Mouse (Mus musculus): Measurements from ENCODE around the gene Tedc1. TPM values are rescaled to one million over a fixed set of nuclear protein-coding genes. Genes with fewer than 3 reads are reported as not detected.

Gene Tedc1
- total and polyA plus RNA-seq, 2 experiments = 0.09 to 0.15 TPM

DNA sequence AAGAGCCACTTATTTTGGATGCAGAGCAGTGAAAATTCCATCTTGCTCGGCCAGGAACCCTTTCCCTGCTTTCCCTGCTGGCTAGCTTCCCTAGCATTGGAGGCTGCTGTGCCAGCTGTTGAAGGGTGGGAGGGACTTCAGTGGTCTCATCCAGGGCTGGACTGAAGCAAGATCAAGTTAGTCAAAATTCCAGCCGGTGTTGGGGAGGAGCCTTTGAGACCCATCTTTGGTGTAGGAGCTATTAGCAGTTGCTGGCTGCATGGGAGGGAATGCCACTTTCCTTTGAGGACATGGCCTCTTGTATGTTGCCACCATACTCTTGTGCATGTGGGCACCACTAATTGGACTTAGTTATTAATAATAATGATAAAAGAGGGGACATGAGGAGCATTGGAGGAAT is 57.0 kb downstream of the Tedc1 start:
- no peak overlapping the region for H3K4me3 ChIP-seq (ENCODE audit: insufficient read depth, low read depth, low read length)
- H3K27ac ChIP-seq (replicated peaks; ENCODE audit: insufficient read depth, low read depth, low read length) = no peak overlapping the region
- no peaks in the 10 kb centered on the region for H3K36me3 ChIP-seq (ENCODE audit: control insufficient read depth, insufficient read depth, low read length)
- H3K27me3 ChIP-seq (ENCODE audit: control insufficient read depth, insufficient read depth, low read length) = no peaks in the 10 kb centered on the region
- H3K9ac ChIP-seq (ENCODE audit: low read depth, low read length) = no peak overlapping the region
- H3K4me1 ChIP-seq (ENCODE audit: control insufficient read depth, insufficient read depth, low read length) = no peaks in the 10 kb centered on the region
- no peaks in the 10 kb centered on the region for H3K79me2 ChIP-seq (ENCODE audit: control insufficient read depth, insufficient read depth, low read length)
- no peak for DNase-seq (ENCODE audit: extremely low read depth, low read depth, low spot score)
- TF ChIP-seq POLR2A (IDR thresholded peaks at IDR 0.05; ENCODE audit: extremely low read depth, insufficient read depth, low read length) (no peak), CTCF (IDR thresholded peaks at IDR 0.05; ENCODE audit: low read depth, low read length) (no peak)
- 66% methylated on average over 2 of the region's 2 CpGs for WGBS

DNA sequence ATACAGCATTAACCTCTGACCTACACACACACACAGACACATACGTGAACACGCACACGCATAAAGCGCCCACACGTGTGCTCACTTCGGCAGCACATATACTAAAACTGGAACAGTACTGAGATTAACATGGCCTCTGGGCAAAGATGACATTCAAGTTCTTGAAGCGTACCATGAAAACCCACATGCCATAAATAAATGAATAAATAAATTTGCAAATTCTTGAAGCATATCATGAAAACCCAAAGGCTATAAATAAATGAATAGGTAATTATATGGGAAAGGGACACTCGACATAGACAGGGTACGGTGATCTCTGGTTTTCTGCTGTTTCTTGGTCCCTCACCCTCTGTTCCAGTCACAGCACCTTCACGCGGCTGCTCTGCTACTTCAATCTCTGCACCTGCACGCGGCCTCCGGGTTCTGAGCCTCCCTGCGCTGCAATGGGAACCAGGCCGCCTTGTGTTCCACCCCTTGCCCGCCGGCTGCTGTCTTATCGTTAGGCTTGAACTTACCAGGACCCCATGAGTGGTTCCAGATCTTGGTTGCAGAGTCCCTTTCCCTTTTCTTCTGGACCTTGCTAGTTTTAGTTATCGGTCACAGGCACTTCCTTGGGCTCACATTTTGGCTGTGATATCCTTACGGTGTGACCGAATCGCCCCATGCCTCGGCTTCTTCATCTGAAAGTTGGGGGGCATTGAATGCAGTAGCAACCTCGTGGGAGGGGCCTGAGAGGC is 58.0 kb downstream of the Tedc1 start:
- no peak overlapping the region for H3K27ac ChIP-seq (replicated peaks; ENCODE audit: insufficient read depth, low read depth, low read length)
- no peaks in the 10 kb centered on the region for H3K36me3 ChIP-seq (ENCODE audit: control insufficient read depth, insufficient read depth, low read length)
- H3K4me1 ChIP-seq (ENCODE audit: control insufficient read depth, insufficient read depth, low read length) = no peaks in the 10 kb centered on the region
- TF ChIP-seq POLR2A (IDR thresholded peaks at IDR 0.05; ENCODE audit: extremely low read depth, insufficient read depth, low read length) = no peak
- TF ChIP-seq CTCF (IDR thresholded peaks at IDR 0.05; ENCODE audit: low read depth, low read length) = no peak
- H3K4me3 ChIP-seq (ENCODE audit: insufficient read depth, low read depth, low read length) = no peak overlapping the region
- no peak overlapping the region for H3K9ac ChIP-seq (ENCODE audit: low read depth, low read length)
- WGBS = 83% methylated on average over 25 of the region's 25 CpGs
- DNase-seq (ENCODE audit: extremely low read depth, low read depth, low spot score) = no peak
- H3K79me2 ChIP-seq (ENCODE audit: control insufficient read depth, insufficient read depth, low read length) = no peaks in the 10 kb centered on the region
- H3K27me3 ChIP-seq (ENCODE audit: control insufficient read depth, insufficient read depth, low read length) = no peaks in the 10 kb centered on the region

GRCm38 (mm10) chr12:113214972-113215666 is 58.9 kb downstream of the Tedc1 start:
- Histone ChIP-seq H3K27me3 (ENCODE audit: control insufficient read depth, insufficient read depth, low read length) (no peaks in the 10 kb centered on the region), H3K79me2 (ENCODE audit: control insufficient read depth, insufficient read depth, low read length) (no peaks in the 10 kb centered on the region), H3K4me1 (ENCODE audit: control insufficient read depth, insufficient read depth, low read length) (no peaks in the 10 kb centered on the region), H3K27ac (replicated peaks; ENCODE audit: insufficient read depth, low read depth, low read length) (no peak overlapping the region), H3K36me3 (ENCODE audit: control insufficient read depth, insufficient read depth, low read length) (no peaks in the 10 kb centered on the region), H3K4me3 (ENCODE audit: insufficient read depth, low read depth, low read length) (no peak overlapping the region), H3K9ac (ENCODE audit: low read depth, low read length) (no peak overlapping the region)
- WGBS = 78% methylated on average over 16 of the region's 16 CpGs
- no peak for DNase-seq (ENCODE audit: extremely low read depth, low read depth, low spot score)
- TF ChIP-seq CTCF (IDR thresholded peaks at IDR 0.05; ENCODE audit: low read depth, low read length) (no peak), POLR2A (IDR thresholded peaks at IDR 0.05; ENCODE audit: extremely low read depth, insufficient read depth, low read length) (no peak)

Other genes with a start within 250 kb of the Tedc1 start
- under 0.01 and 0.27 TPM in 2 replicates for gene Jag2, start 226.6 kb upstream of the Tedc1 start, total RNA-seq (2014; rRNA removed)
- gene Jag2, start 226.6 kb upstream of the Tedc1 start, polyA plus RNA-seq (2012; rRNA removed) = 0.13 and 0.29 TPM in 2 replicates
- 17.7 and 21.2 TPM in 2 replicates for gene Nudt14, start 214.3 kb upstream of the Tedc1 start, total RNA-seq (2014; rRNA removed)
- gene Nudt14, start 214.3 kb upstream of the Tedc1 start, polyA plus RNA-seq (2012; rRNA removed) = 29.3 and 36.3 TPM in 2 replicates
- gene Btbd6, start 179.9 kb upstream of the Tedc1 start, total RNA-seq (2014; rRNA removed) = 5.2 and 7.9 TPM in 2 replicates
- gene Btbd6, start 179.9 kb upstream of the Tedc1 start, polyA plus RNA-seq (2012; rRNA removed) = 17.8 and 18.9 TPM in 2 replicates
- gene Brf1, start 155.7 kb upstream of the Tedc1 start, total RNA-seq (2014; rRNA removed) = 17.1 and 19.6 TPM in 2 replicates
- gene Brf1, start 155.7 kb upstream of the Tedc1 start, polyA plus RNA-seq (2012; rRNA removed) = 26.2 and 31.5 TPM in 2 replicates
- 5.2 and 7.5 TPM in 2 replicates for gene Pacs2, start 141.9 kb upstream of the Tedc1 start, total RNA-seq (2014; rRNA removed)
- 11.8 and 15.3 TPM in 2 replicates for gene Pacs2, start 141.9 kb upstream of the Tedc1 start, polyA plus RNA-seq (2012; rRNA removed)
- gene Tex22, start 81.9 kb upstream of the Tedc1 start, total RNA-seq (2014; rRNA removed) = 0.20 TPM in 1 of 2 replicates, not detected in the other
- 0.10 and 0.12 TPM in 2 replicates for gene Tex22, start 81.9 kb upstream of the Tedc1 start, polyA plus RNA-seq (2012; rRNA removed)
- 6.0 and 8.9 TPM in 2 replicates for gene Mta1, start 58.1 kb upstream of the Tedc1 start, total RNA-seq (2014; rRNA removed)
- gene Mta1, start 58.1 kb upstream of the Tedc1 start, polyA plus RNA-seq (2012; rRNA removed) = 24.3 and 31.7 TPM in 2 replicates
- gene Crip2, start 16.2 kb upstream of the Tedc1 start, total RNA-seq (2014; rRNA removed) = 24.3 and 37.3 TPM in 2 replicates
- 217 and 245 TPM in 2 replicates for gene Crip2, start 16.2 kb upstream of the Tedc1 start, polyA plus RNA-seq (2012; rRNA removed)
- gene Crip1, start 10.1 kb upstream of the Tedc1 start, total RNA-seq (2014; rRNA removed) = 18.3 and 22.2 TPM in 2 replicates
- 17.5 and 25.0 TPM in 2 replicates for gene Crip1, start 10.1 kb upstream of the Tedc1 start, polyA plus RNA-seq (2012; rRNA removed)
- not detected in 2 replicates for gene Tmem121, start 29.5 kb downstream of the Tedc1 start, total RNA-seq (2014; rRNA removed)
- not detected in 2 replicates for gene Tmem121, start 29.5 kb downstream of the Tedc1 start, polyA plus RNA-seq (2012; rRNA removed)

All from liver, adult 2 months (tissue).